Mouse (Mus musculus) heart, postnatal 0 days (tissue): ENCODE results near the gene Rhot2.

Experiments used
- CTCF ChIP-seq: IDR thresholded peaks from 2 replicates; pipeline ENCODE4 v1.5.1; 2016; ENCODE audit warnings: antibody characterized with exemption, control low read depth, low read depth
- EP300 ChIP-seq: IDR thresholded peaks from 2 replicates; pipeline ENCODE4 v1.6.1; 2016; ENCODE audit warnings: antibody characterized with exemption, low read depth

DNA sequence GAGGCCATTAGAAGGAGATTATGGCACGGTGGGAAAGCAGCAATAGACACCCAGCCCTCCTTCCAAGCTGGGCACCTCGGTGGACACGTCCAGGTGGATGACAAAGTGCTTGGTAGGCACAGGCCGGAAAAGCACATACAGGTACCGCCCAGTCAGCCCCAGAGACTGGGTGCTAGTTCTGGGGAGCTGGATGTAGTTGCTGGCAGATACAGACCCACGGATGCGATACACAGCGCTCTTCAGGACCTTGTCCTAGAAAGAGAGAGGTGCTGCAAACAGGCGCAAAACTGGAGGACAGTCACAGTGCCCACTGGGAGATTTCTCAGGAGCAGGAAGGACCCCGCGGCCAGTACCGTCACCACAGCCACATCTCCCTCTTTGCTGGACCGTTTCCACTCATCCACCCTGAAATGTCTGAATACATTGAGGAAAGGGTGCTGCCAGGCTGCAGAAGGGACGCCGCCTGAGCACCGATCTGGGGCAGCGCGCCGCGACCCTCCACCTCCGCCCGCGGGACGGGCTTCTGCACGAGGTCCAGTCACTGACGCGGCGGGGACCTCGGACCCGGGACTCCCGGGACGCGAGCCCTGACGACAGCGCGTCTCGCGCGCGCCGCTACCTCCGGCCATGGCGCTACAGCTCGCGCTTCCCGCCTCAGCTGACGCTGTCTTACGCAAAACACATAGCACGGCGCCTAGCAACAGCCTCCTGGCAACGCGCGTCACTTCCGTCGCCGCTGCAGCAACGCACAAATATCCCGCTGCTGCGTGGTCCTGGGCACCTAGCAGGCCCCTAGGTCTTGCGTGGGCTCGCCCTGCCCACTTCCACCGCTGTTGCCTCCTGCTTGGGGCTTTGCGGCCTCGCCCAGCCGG lies 16.4 kb upstream of the Rhot2 start, which contains the start of gene Wdr90:
- TF ChIP-seq CTCF: no peak
- TF ChIP-seq EP300: no peak
